Mouse (Mus musculus) Patski (cell line): ENCODE results near the gene Pcgf2. TPM values are rescaled to one million over a fixed set of nuclear protein-coding genes. Genes with fewer than 3 reads are reported as not detected.
A peak's percentile ranks its signal among the peaks of the same experiment; 100 is the strongest.

ENCODE experiments used
- ATAC-seq: fragments of 100-300 bp; one replicate; pipeline ENCODE4 v1.8.0; 2021
- CTCF ChIA-PET: fragments of 350-600 bp; sonication (Branson Sonifier 250); formaldehyde crosslinking; loops from one replicate; lab custom pipeline; 2022; ENCODE audit warnings: inconsistent platforms; lab: Charles Lee
- POLR2A ChIA-PET: fragments of 350-600 bp; sonication (Branson Sonifier 250); formaldehyde crosslinking; loops from one replicate; lab custom pipeline; 2022; ENCODE audit warnings: antibody characterized with exemption, inconsistent platforms; lab: Charles Lee
- DNase-seq: peaks from one replicate; pipeline ENCODE4 v3.0.0-alpha.2; 2011; ENCODE audit warnings: low read depth, low spot score
- H3K27me3 ChIP-seq: fragments of 371-371 bp; one replicate; pipeline ENCODE4 v1.5.1; 2021
- CTCF ChIP-seq: fragments of 100-300 bp; IDR thresholded peaks from one replicate; pipeline ENCODE4 v1.5.1; 2021
- in situ Hi-C: fragments of 300-500 bp; cut with MboI; formaldehyde crosslinking; loops from 3 replicates; pipeline ENCODE4 v1.11.1; 2018; ENCODE audit warnings: low pct_unique_long_range_greater_than_20kb, mixed read lengths
- polyA plus RNA-seq: library from polyadenylated mRNA; unstranded; gene quantifications from one replicate; pipeline ENCODE4 v1.2.3, GENCODE M21; 2021

Gene Pcgf2
- polyA plus RNA-seq, 1 experiment from 2014 or later: 47.3 TPM

GRCm38 (mm10) chr11:97703039-97703826 is 2.9 kb upstream of the Pcgf2 start, which contains the start of gene Psmb3:
Gene Psmb3, plus strand, starts transcription at chr11:97703399.
- ChIA-PET POLR2A (interaction anchor here (1.7 to 2.8 kb wide), 2 partner anchors 11 to 25 kb away, joined by 4 to 16 read pairs; no protein-coding TSS in a partner anchor), CTCF (interaction anchor here (1.4 to 1.5 kb wide), 2 partner anchors 11 to 23 kb away, joined by 3 to 4 read pairs; no protein-coding TSS in a partner anchor)
- H3K27me3 ChIP-seq: no peaks in the 10 kb centered on the region
- ATAC-seq: peak; percentile 70
- DNase-seq: peak; percentile 100
- in situ Hi-C loops: no loop called here
- no peak for TF ChIP-seq CTCF

GRCm38 (mm10) chr11:97702393-97702745 is 2.1 kb upstream of the Pcgf2 start:
- H3K27me3 ChIP-seq: no peaks in the 10 kb centered on the region
- TF ChIP-seq CTCF: no peak
- no peak for DNase-seq
- ChIA-PET CTCF (interaction anchor here (1.4 to 1.5 kb wide), 2 partner anchors 12 to 24 kb away, joined by 3 to 4 read pairs; no protein-coding TSS in a partner anchor), POLR2A (interaction anchor here (0.7 to 2.8 kb wide), 3 partner anchors 12 to 26 kb away, joined by 4 to 16 read pairs (median 6); no protein-coding TSS in a partner anchor)
- ATAC-seq: no peak
- in situ Hi-C loops: no loop called here

- no peak for DNase-seq
- POLR2A ChIA-PET: interaction anchor here (0.7 kb wide), 1 partner anchor 25 kb away, joined by 6 read pairs; no protein-coding TSS in a partner anchor
- no peak for ATAC-seq
- no peaks in the 10 kb centered on the region for H3K27me3 ChIP-seq
- CTCF ChIA-PET: interaction anchor here (1.5 to 3.7 kb wide), 2 partner anchors 13 to 57 kb away, joined by 4 to 13 read pairs; no protein-coding TSS in a partner anchor
- no peak for TF ChIP-seq CTCF
- in situ Hi-C loops: no loop called here
Observed at GRCm38 (mm10) chr11:97701581-97702392, 1.5 kb upstream of the Pcgf2 start.

- POLR2A ChIA-PET: no interaction called here
Observed at GRCm38 (mm10) chr11:97700746-97701580, 666 bp upstream of the Pcgf2 start.

GRCm38 (mm10) chr11:97699626-97700002 is 683 bp downstream of the Pcgf2 start:
- DNase-seq (no peak), ATAC-seq (no peak)
- CTCF ChIA-PET: interaction anchor here (1.9 to 3.7 kb wide), 3 partner anchors 13 to 69 kb away, joined by 5 to 13 read pairs (median 7); no protein-coding TSS in a partner anchor
- POLR2A ChIA-PET: interaction anchor here (1.0 to 1.6 kb wide), 3 partner anchors 21 to 123 kb away, joined by 3 to 6 read pairs (median 3); no protein-coding TSS in a partner anchor
- TF ChIP-seq CTCF: no peak
- in situ Hi-C loops: loop anchor here (5.0 kb wide), 1 partner anchor 52 kb away; no protein-coding TSS in a partner anchor
- no peaks in the 10 kb centered on the region for H3K27me3 ChIP-seq

More at GRCm38 (mm10) chr11:97700746-97701580, 666 bp upstream of the Pcgf2 start:
- no peak for ATAC-seq
- no peaks in the 10 kb centered on the region for H3K27me3 ChIP-seq
- in situ Hi-C loops: no loop called here
- DNase-seq: no peak
- CTCF ChIA-PET: interaction anchor here (1.9 to 3.7 kb wide), 2 partner anchors 56 to 70 kb away, joined by 5 to 13 read pairs; no protein-coding TSS in a partner anchor
- no peak for TF ChIP-seq CTCF

DNA sequence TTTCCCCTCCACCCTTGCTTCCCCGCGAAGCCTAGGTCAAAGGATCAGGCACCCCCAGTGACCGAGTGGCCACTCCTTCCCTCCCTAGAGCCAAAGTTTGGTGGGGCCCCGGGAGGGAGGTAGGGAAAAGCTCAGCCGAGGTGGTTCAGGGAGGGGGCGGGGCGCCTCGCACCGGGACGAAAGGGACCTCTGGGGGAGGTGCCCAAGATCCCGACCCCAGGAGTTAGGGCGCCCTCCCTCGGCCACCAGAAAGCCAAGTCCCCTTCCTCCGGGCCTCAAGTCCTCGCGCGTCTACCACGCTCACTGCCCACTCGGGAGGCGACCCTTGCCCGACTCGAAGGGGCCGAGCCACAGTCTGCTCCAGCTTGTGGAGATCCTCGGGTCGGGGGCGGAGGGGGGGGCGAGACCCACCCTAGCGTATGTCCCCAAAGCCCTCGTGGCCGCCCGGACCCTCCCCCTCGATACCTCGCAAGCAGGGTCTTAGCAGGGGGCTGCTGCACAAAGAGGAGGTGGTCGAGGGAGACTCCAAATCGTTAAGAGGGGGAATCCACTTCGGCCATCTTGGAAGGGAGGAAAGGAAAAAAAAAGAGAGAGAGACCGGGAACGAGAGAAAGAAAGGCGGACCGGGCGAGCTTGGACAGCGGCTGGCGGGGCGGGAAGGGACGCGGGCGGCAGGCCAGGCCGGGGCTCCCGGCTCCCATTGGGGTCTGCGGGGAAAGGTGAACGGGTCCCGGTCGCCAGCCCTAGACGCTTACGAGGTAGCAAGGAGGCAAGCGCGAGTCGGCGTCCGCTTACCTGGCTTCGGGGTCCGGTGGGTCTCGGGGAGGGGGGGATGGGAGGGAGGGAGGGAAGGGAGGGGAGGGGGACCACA is 1.3 kb downstream of the Pcgf2 start:
- TF ChIP-seq CTCF: no peak
- POLR2A ChIA-PET: interaction anchor here (0.5 to 1.6 kb wide), 6 partner anchors 13 to 273 kb away, joined by 3 to 6 read pairs (median 4); no protein-coding TSS in a partner anchor
- DNase-seq: no peak
- H3K27me3 ChIP-seq: no peaks in the 10 kb centered on the region
- in situ Hi-C loops: loop anchor here (5.0 kb wide), 1 partner anchor 52 kb away; no protein-coding TSS in a partner anchor
- ATAC-seq: peak; percentile 5
- CTCF ChIA-PET: interaction anchor here (0.7 to 3.7 kb wide), 9 partner anchors 9 to 69 kb away, joined by 3 to 13 read pairs (median 4); partner anchors contain the start of gene Epop

- no peak for DNase-seq
- CTCF ChIA-PET: interaction anchor here (0.7 to 3.7 kb wide), 8 partner anchors 8 to 68 kb away, joined by 3 to 13 read pairs (median 4); partner anchors contain the start of gene Epop
- ATAC-seq: no peak
- H3K27me3 ChIP-seq: no peaks in the 10 kb centered on the region
- in situ Hi-C loops: loop anchor here (5.0 kb wide), 1 partner anchor 51 kb away; no protein-coding TSS in a partner anchor
- TF ChIP-seq CTCF: no peak
- POLR2A ChIA-PET: interaction anchor here (0.5 to 1.6 kb wide), 5 partner anchors 12 to 274 kb away, joined by 4 to 6 read pairs (median 4); no protein-coding TSS in a partner anchor
Observed at GRCm38 (mm10) chr11:97697891-97698529, 2.3 kb downstream of the Pcgf2 start.
